Mouse (Mus musculus) urinary bladder, adult 2 months (tissue): ENCODE measurements around the gene Itga11. TPM values are rescaled to one million over a fixed set of nuclear protein-coding genes. Genes with fewer than 3 reads are reported as not detected.
A peak's percentile ranks its signal among the peaks of the same experiment; 100 is the strongest.
"Not testable (repeated sequence)": the region's sequence is repeated elsewhere in the genome, so short reads cannot be mapped to it uniquely, and the experiment has no call there.

Experiments used
- DNase-seq: peaks from one replicate; pipeline ENCODE4 v3.0.0; 2022; ENCODE audit warnings: low spot score
- polyA plus RNA-seq: library from polyadenylated mRNA; depleted of rRNA; stranded (reverse); fragments of >200 nt; gene quantifications from 2 replicates; pipeline ENCODE4 v1.2.3, GENCODE M21; 2012; rRNA removed

Gene Itga11
- polyA plus RNA-seq: 13.9 and 17.4 TPM in 2 replicates

GRCm38 (mm10) chr9:62677641-62678549 lies at the start of gene Itga11:
Itga11 (plus strand) TSS chr9:62677826.
- peak; percentile 25 for DNase-seq

- no peak for DNase-seq
These were observed 46.9 kb upstream of the Itga11 start for GRCm38 (mm10) chr9:62630631-62631240.

- DNase-seq: no peak
These were observed 45.2 kb upstream of the Itga11 start for GRCm38 (mm10) chr9:62632392-62632791.

GRCm38 (mm10) chr9:62638045-62638444 lies 39.6 kb upstream of the Itga11 start:
- DNase-seq: no peak

- no peak for DNase-seq
These were observed 37.9 kb upstream of the Itga11 start for GRCm38 (mm10) chr9:62639686-62640085.

GRCm38 (mm10) chr9:62640188-62640587 lies 37.4 kb upstream of the Itga11 start:
- no peak for DNase-seq

- no peak for DNase-seq
These were observed 31.8 kb upstream of the Itga11 start for GRCm38 (mm10) chr9:62645716-62646400.

GRCm38 (mm10) chr9:62646721-62647183 lies 30.9 kb upstream of the Itga11 start:
- no peak for DNase-seq

GRCm38 (mm10) chr9:62649444-62649843 lies 28.2 kb upstream of the Itga11 start:
- DNase-seq: no peak

- DNase-seq: no peak
These were observed 26.9 kb upstream of the Itga11 start for GRCm38 (mm10) chr9:62650764-62651163.

GRCm38 (mm10) chr9:62654336-62654735 lies 23.3 kb upstream of the Itga11 start:
- no peak for DNase-seq

GRCm38 (mm10) chr9:62658016-62658415 lies 19.6 kb upstream of the Itga11 start:
- DNase-seq: no peak

- no peak for DNase-seq
These were observed 18.6 kb upstream of the Itga11 start for GRCm38 (mm10) chr9:62659026-62659425.

GRCm38 (mm10) chr9:62660971-62661370 lies 16.7 kb upstream of the Itga11 start:
- DNase-seq: not testable (repeated sequence)

GRCm38 (mm10) chr9:62663443-62663842 lies 14.2 kb upstream of the Itga11 start:
- no peak for DNase-seq

GRCm38 (mm10) chr9:62664115-62664725 lies 13.4 kb upstream of the Itga11 start:
- no peak for DNase-seq

GRCm38 (mm10) chr9:62665892-62666291 lies 11.7 kb upstream of the Itga11 start:
- no peak for DNase-seq

- no peak for DNase-seq
These were observed 9.1 kb upstream of the Itga11 start for GRCm38 (mm10) chr9:62668503-62668902.

GRCm38 (mm10) chr9:62673241-62673640 lies 4.4 kb upstream of the Itga11 start:
- no peak for DNase-seq

GRCm38 (mm10) chr9:62675172-62675571 lies 2.5 kb upstream of the Itga11 start:
- DNase-seq: no peak

- no peak for DNase-seq
These were observed 1.0 kb downstream of the Itga11 start for GRCm38 (mm10) chr9:62678550-62679155.
